Mouse (Mus musculus) cerebellum, adult 2 months (tissue): ENCODE results near the gene Zfp791.

Experiments
- CTCF ChIP-seq: fragments of 200-500 bp; IDR thresholded peaks from 2 replicates; pipeline ENCODE4 v1.5.1; 2011; ENCODE audit warnings: low read depth, mild to moderate bottlenecking, control low read depth, low read length, moderate library complexity, borderline replicate concordance; ENCODE audit not compliant: insufficient read depth
- POLR2A ChIP-seq: fragments of 200-500 bp; IDR thresholded peaks from 2 replicates; pipeline ENCODE4 v1.6.1; 2011; ENCODE audit warnings: low read length, control low read depth, borderline replicate concordance; ENCODE audit not compliant: insufficient read depth

GRCm38 (mm10) chr8:85086238-85086637 is 36.7 kb downstream of the Zfp791 start:
- TF ChIP-seq POLR2A (no peak), CTCF (no peak)
